Mouse (Mus musculus) intestine, embryonic 16.5 days (tissue): ENCODE measurements around the gene Tmem126a. TPM values are rescaled to one million over a fixed set of nuclear protein-coding genes. Genes with fewer than 3 reads are reported as not detected.

ENCODE experiments used
- ATAC-seq: fragments of 200-750 bp; cut with Nextera tagmentation; 2 replicates; pipeline ENCODE4 v1.8.0; 2017; ENCODE audit warnings: moderate TSS enrichment, moderate library complexity
- H3K27ac ChIP-seq: fragments of 300-500 bp; sonication (generic); 2 replicates; pipeline ENCODE4 v1.5.1; 2014; ENCODE audit warnings: mild to moderate bottlenecking, low read length
- H3K27me3 ChIP-seq: fragments of 300-500 bp; sonication (generic); replicated peaks from 2 replicates; pipeline ENCODE4 v1.6.1; 2014; ENCODE audit warnings: low read length, control low read depth, mixed read lengths; ENCODE audit not compliant: control insufficient read depth, insufficient read depth
- H3K36me3 ChIP-seq: fragments of 300-500 bp; sonication (generic); 2 replicates; pipeline ENCODE4 v1.6.1; 2014; ENCODE audit warnings: low read length, control low read depth; ENCODE audit not compliant: control insufficient read depth, insufficient read depth
- H3K4me1 ChIP-seq: fragments of 300-500 bp; sonication (generic); 2 replicates; pipeline ENCODE4 v1.6.1; 2014; ENCODE audit warnings: low read length, control low read depth, mixed read lengths; ENCODE audit not compliant: control insufficient read depth, insufficient read depth
- H3K4me2 ChIP-seq: fragments of 300-500 bp; sonication (generic); 2 replicates; pipeline ENCODE4 v1.6.1; 2014; ENCODE audit warnings: low read depth, low read length, control low read depth
- H3K4me3 ChIP-seq: fragments of 300-500 bp; sonication (generic); 2 replicates; pipeline ENCODE4 v1.5.1; 2014; ENCODE audit warnings: mild to moderate bottlenecking, low read length
- H3K9ac ChIP-seq: fragments of 300-500 bp; sonication (generic); 2 replicates; pipeline ENCODE4 v1.6.1; 2014; ENCODE audit warnings: low read depth, low read length
- H3K9me3 ChIP-seq: fragments of 300-500 bp; sonication (generic); 2 replicates; pipeline ENCODE4 v1.6.1; 2016; ENCODE audit warnings: low read length, control low read depth; ENCODE audit not compliant: control insufficient read depth
- WGBS: fragments of 180-500 bp; shearing (Covaris S2); extraction: QIAGEN DNeasy Blood & Tissue Kit; methylation state at CpG from one replicate; pipeline ENCODE4 v1.1.7; 2014; 5-methylcytosine and 5-hydroxymethylcytosine counted together
- polyA plus RNA-seq: library from polyadenylated mRNA; unstranded; fragments of >200 nt; fragmentation: Nextera tagmentation; extraction: Ambion mirVana; gene quantifications from 2 replicates; pipeline ENCODE4 v1.2.1, GENCODE M21; 2015

Gene Tmem126a
- 143 and 147 TPM in 2 replicates for polyA plus RNA-seq

DNA sequence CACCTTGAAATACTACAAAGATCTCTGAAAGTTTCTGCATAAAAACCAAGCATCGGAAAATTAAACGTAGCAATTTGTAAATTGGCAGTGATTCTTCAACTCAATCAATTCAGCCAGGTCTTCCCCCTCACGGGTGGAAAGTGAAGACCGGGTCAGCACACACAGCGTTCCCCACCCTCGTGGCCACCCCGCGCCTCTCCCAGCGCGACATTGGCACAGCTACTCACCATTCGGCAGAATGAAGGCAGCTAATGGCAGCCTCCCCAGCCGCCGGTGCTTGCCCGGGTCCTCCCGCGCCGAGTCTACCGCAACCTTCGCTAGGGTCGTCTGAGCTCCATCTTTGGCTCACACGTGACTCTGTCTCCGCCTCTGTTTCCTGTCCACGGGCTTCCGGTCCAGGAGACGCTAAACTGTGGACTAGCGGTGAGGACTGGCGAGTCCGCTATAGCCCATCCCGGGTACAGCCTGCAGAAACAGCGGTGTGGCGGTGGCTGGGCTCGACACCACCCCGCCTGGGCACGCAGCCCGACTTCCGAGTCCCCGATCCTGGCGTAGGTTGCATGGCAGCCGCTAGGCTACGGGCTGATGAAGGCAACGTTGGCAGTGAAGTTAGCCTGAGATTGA is at the start of gene Tmem126a:
Gene Tmem126a, minus strand, starts transcription at position 385 of the 624 bp plus-strand sequence.
- WGBS = under 1% methylated on average over 41 of the region's 41 CpGs
- Histone ChIP-seq H3K27me3 (peaks cover 3% of the 10 kb centered on the region; the same call in 1 of the 2 replicates), H3K9me3 (no peaks in the 10 kb centered on the region), H3K9ac (peak within 1 kb of the TSS; percentile 83), H3K4me2 (peak within 1 kb of the TSS; percentile 78), H3K36me3 (no peaks in the 10 kb centered on the region), H3K4me1 (peaks cover 9% of the 10 kb centered on the region), H3K4me3 (peak within 1 kb of the TSS; percentile 72), H3K27ac (peak within 1 kb of the TSS; percentile 88)
- ATAC-seq = peak; percentile 97

DNA sequence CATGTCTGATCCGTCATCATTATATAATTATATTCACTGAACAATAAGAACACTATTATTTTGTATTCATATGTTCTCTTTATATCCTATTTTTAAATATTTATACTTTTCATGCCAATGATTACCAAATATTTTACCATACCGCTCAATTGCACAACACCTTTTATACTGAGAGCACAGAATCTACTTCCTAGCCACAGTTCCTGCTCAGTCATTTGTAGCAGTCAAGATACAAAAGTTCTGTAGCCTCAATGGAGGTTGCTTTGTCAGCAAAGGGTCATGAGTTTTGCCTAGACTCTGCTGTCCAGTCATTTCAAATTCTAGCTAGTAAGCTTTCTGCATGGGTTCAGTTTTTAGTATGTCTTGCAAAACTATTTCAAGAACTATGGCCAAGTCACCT is 25.6 kb upstream of the Tmem126a start:
- Histone ChIP-seq H3K9ac (no peak overlapping the region), H3K27ac (no peak overlapping the region), H3K4me3 (no peak overlapping the region), H3K9me3 (no peaks in the 10 kb centered on the region), H3K4me1 (no peaks in the 10 kb centered on the region), H3K27me3 (0 out of 2 replicates have a peak, but pooled peaks cover under 1% of the 10 kb centered on the region), H3K4me2 (no peak overlapping the region), H3K36me3 (no peaks in the 10 kb centered on the region)
- no peak for ATAC-seq
- 89% methylated on average over 2 of the region's 2 CpGs for WGBS

DNA sequence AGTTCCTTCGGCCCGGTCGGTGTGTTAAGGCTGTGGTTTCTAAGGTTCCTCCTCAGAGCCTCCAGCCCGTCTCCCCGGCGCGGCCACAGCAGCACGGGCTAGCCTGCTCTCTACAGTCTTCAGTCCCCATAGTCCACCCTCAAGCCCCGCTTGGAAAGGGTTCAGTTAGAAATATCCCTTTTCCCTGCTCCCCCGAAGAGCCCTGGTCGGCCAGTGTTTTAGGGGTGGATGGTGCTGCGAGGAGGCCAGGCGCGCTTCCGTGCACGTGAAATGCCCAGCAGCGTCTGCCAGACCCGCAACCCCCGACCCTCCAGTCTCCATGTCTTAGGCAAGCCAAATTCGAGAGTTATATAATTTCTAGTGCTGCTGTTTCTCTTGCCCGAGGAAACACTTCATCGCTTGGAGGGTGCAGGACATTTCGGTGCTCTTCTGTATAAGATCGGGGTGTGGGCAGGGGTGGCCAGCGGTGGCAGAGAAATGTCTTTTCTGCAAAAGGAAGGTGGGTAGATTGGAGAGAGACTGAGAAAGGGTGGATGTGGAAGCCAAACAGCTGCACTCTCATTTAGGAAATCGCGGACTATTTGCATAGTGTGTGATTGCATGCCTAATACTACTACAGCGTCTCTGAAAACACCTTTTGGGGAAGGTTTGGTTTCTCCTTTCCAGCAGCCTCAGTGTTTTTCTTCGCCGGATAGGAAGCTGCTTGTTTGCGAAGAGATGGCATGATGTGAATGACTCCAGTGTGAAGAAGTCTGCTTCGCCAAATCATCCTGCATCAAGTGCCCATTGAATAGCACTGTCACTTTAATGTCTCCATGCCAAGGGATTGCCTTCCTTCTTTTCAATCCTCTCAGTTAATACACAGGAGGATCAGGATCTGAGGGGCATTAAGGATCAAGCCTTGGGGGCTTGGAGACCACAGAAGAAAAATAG is 19.6 kb upstream of the Tmem126a start, which contains the start of gene Dlg2:
Gene Dlg2, plus strand, starts transcription at position 360 of the 933 bp plus-strand sequence.
- WGBS = under 1% methylated on average over 32 of the region's 32 CpGs
- Histone ChIP-seq H3K4me2 (peak within 1 kb of the TSS; percentile 97), H3K4me3 (peak within 1 kb of the TSS; percentile 72), H3K36me3 (no peaks in the 10 kb centered on the region), H3K4me1 (peaks cover 5% of the 10 kb centered on the region), H3K9ac (peak within 1 kb of the TSS; percentile 73), H3K9me3 (no peaks in the 10 kb centered on the region), H3K27me3 (peaks cover 2% of the 10 kb centered on the region; the same call in 1 of the 2 replicates), H3K27ac (peak within 1 kb of the TSS; percentile 64)
- peak; percentile 84 for ATAC-seq

DNA sequence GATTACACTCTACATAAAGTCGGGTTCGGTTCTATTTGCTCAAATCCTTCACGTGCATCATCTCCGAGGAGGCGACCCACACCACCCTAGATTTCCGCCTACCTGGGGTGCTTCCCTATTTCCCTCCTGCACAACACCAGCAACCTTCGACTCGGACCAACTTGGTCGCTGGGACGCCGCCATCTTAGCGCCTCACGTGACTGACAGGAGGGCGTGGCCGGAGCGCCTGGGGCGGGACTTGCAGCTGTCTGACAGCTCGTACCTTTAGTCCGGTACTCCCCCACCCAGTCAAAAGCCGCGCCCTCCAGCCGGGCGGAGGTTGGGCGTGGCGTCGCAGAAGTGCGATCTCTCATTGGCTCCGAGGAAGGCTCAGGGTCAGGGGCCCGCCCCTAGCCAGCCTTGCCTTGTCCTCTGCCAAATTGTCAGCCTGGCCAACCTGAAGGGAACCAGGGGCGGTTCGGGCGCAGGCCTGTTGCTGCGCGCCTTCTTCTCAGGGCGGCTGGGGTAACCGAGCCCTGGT is 18.8 kb upstream of the Tmem126a start, which contains the start of gene Tmem126b:
Gene Tmem126b, minus strand, starts transcription at position 209 of the 520 bp plus-strand sequence.
- Histone ChIP-seq H3K27me3 (peaks cover 2% of the 10 kb centered on the region; the same call in 1 of the 2 replicates), H3K4me2 (peak within 1 kb of the TSS; percentile 97), H3K9ac (peak within 1 kb of the TSS; percentile 73), H3K4me3 (peak within 1 kb of the TSS; percentile 72), H3K4me1 (peaks cover 5% of the 10 kb centered on the region), H3K27ac (peak within 1 kb of the TSS; percentile 64), H3K9me3 (no peaks in the 10 kb centered on the region), H3K36me3 (0 out of 2 replicates have a peak, but pooled peaks cover 3% of the 10 kb centered on the region)
- under 1% methylated on average over 36 of the region's 36 CpGs for WGBS
- ATAC-seq = peak; percentile 100

GRCm38 (mm10) chr7:90473511-90473910 is 16.5 kb upstream of the Tmem126a start:
- Histone ChIP-seq H3K4me3 (no peak overlapping the region), H3K9ac (no peak overlapping the region), H3K27me3 (peaks cover 2% of the 10 kb centered on the region; the same call in 1 of the 2 replicates), H3K4me2 (no peak overlapping the region), H3K4me1 (peaks cover 5% of the 10 kb centered on the region), H3K27ac (no peak overlapping the region), H3K9me3 (no peaks in the 10 kb centered on the region), H3K36me3 (0 out of 2 replicates have a peak, but pooled peaks cover 3% of the 10 kb centered on the region)
- 62% methylated on average over 2 of the region's 2 CpGs for WGBS
- no peak for ATAC-seq

DNA sequence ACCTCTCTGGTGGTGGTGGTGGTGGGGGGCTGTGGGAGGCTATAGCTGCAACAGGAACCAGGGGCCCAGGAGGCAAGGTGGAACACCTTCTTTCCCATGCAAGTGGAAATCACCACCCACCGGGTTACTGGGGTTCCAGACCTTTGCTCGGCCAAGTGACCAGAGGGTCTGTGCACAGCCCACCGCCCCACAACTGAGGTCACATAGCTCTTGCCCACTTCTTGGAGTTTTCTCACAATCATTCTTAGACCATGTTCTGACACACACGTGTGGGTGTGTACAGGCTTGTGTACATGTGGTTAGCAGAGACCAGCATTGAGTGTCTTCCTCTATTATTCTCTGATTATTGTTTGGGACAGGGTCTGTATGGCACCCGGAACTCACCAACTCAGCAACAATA is 4.4 kb upstream of the Tmem126a start:
- Histone ChIP-seq H3K4me2 (no peak overlapping the region), H3K27me3 (peaks cover 3% of the 10 kb centered on the region; the same call in 1 of the 2 replicates), H3K36me3 (no peaks in the 10 kb centered on the region), H3K27ac (no peak overlapping the region), H3K9ac (no peak overlapping the region), H3K4me3 (no peak overlapping the region), H3K9me3 (no peaks in the 10 kb centered on the region), H3K4me1 (no peaks in the 10 kb centered on the region)
- no peak for ATAC-seq
- 98% methylated on average over 5 of the region's 5 CpGs for WGBS

DNA sequence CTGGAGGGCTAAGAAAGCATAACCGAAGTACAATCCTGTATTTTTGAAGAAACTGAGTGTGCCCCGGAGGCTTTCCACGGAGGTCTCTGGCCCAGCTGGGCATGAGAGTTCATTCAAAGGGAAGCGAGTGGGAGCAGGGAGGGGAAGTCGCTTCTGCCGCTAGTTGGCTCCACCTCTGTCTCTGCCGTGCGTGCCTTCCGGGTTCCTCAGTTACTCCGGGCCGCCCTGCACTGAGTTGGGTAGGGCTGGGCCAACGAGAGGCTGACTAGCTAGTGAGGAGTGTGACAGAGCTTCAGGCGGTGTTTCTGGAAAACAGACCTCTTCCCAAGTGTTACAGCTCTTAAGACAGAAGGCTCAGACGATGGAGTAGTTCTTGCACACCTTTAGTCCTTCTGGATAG is 3.9 kb upstream of the Tmem126a start:
- Histone ChIP-seq H3K4me3 (no peak overlapping the region), H3K4me1 (peaks cover 4% of the 10 kb centered on the region), H3K9ac (peak overlapping the region; percentile 11; the same call in 1 of the 2 replicates), H3K27me3 (peaks cover 3% of the 10 kb centered on the region; the same call in 1 of the 2 replicates), H3K36me3 (no peaks in the 10 kb centered on the region), H3K27ac (no peak overlapping the region), H3K9me3 (no peaks in the 10 kb centered on the region), H3K4me2 (0 out of 2 replicates have a peak overlapping the region, but pooled peaks have one; percentile 9)
- no peak for ATAC-seq
- WGBS = 21% methylated on average over 14 of the region's 14 CpGs

DNA sequence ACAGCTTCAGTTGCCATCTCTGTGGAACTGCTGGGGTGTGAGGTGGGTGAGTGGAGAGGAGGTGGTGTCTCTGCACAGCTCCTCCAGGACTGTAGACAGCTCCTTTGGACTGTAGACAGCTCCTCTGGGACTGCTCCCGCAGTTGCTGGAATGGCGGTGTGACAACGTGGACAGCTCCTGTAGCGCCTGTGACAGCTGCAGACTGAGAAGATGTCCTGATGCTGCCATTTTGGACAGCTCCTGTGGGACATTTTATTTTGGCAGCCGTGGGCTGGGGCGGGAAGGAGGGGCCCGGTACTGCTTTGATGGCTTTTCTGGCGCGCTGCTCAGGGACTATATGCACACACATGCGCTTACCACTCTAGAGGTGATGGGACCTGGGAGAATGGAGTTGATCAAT is 3.3 kb upstream of the Tmem126a start:
- no peak overlapping the region for H3K9ac ChIP-seq
- ATAC-seq = no peak
- no peak overlapping the region for H3K27ac ChIP-seq
- H3K36me3 ChIP-seq = no peaks in the 10 kb centered on the region
- peaks cover 9% of the 10 kb centered on the region for H3K4me1 ChIP-seq
- H3K27me3 ChIP-seq = peaks cover 3% of the 10 kb centered on the region; the same call in 1 of the 2 replicates
- H3K4me2 ChIP-seq = no peak overlapping the region
- H3K9me3 ChIP-seq = no peaks in the 10 kb centered on the region
- no peak overlapping the region for H3K4me3 ChIP-seq
- WGBS = 40% methylated on average over 10 of the region's 10 CpGs

- Histone ChIP-seq H3K4me1 (peaks cover 9% of the 10 kb centered on the region), H3K36me3 (no peaks in the 10 kb centered on the region), H3K4me3 (peak overlapping the region; percentile 72), H3K9ac (peak overlapping the region; percentile 83), H3K27me3 (peaks cover 3% of the 10 kb centered on the region; the same call in 1 of the 2 replicates), H3K27ac (peak overlapping the region; percentile 88), H3K9me3 (no peaks in the 10 kb centered on the region), H3K4me2 (peak overlapping the region; percentile 78)
- peak; percentile 55 for ATAC-seq
- WGBS = 11% methylated on average over 10 of the region's 10 CpGs
Observed at GRCm38 (mm10) chr7:90457517-90457916, 488 bp upstream of the Tmem126a start.
